Mouse (Mus musculus) T-helper 1 cell (primary cell): ENCODE data around the gene Ss18l2.

Experiments used
- in situ Hi-C: fragments of 300-600 bp; cut with MboI, MseI; formaldehyde crosslinking; loops from one replicate; pipeline ENCODE4 v1.15.1; 2025; ENCODE audit warnings: high pct_unique_total_duplicates

Gene Ss18l2

GRCm38 (mm10) chr9:121697150-121698049, 12.7 kb upstream of the Ss18l2 start:
- in situ Hi-C loops: no loop called here

DNA sequence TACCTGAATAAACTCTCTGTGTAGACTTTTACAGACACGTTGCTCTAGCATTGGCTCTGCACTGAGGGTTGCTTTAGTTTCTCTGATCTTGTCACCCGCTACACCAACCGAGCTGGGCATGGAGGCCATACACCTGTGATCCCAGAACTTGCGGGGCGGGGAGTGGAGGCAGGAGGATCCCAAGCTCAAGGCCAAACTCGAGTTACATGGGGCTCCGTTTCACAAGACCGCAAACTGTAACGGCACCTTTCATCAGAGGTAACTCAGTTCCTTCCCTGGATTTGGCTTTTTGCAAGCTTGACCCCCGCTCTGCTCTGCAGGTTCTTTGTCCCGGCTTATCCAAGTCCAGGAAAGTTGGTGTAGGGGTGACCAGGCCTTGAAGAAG, 5.9 kb upstream of the Ss18l2 start:
- in situ Hi-C loops: no loop called here

GRCm38 (mm10) chr9:121704646-121705625, 5.2 kb upstream of the Ss18l2 start, which contains the start of gene Sec22c:
Gene Sec22c (minus strand): TSS chr9:121705490.
- in situ Hi-C loops: no loop called here

- in situ Hi-C loops: no loop called here
Observed at GRCm38 (mm10) chr9:121706029-121706675, 4.0 kb upstream of the Ss18l2 start.

GRCm38 (mm10) chr9:121707801-121708200, 2.3 kb upstream of the Ss18l2 start:
- in situ Hi-C loops: no loop called here

GRCm38 (mm10) chr9:121708506-121709486, 1.3 kb upstream of the Ss18l2 start:
- in situ Hi-C loops: no loop called here

DNA sequence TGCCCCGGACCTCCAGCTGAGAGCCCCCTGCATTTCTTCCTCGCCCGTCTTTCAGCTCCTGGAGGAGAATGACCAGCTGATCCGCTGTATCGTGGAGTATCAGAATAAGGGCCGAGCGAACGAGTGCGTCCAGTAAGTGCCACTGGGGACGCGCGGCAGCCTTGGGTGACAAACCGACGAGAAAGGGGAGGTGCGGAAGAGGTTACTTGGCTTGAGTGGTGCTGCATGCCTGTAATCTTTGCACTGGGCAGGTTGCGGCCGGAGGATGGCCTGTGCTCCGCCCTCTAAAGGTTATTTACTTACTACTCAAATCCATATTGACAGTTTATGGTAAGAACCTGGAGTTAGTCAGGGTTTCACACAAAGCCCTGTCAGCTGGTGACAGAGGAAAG, 451 bp downstream of the Ss18l2 start:
- in situ Hi-C loops: no loop called here

- in situ Hi-C loops: no loop called here
Observed at GRCm38 (mm10) chr9:121717048-121717447, 6.9 kb downstream of the Ss18l2 start.

DNA sequence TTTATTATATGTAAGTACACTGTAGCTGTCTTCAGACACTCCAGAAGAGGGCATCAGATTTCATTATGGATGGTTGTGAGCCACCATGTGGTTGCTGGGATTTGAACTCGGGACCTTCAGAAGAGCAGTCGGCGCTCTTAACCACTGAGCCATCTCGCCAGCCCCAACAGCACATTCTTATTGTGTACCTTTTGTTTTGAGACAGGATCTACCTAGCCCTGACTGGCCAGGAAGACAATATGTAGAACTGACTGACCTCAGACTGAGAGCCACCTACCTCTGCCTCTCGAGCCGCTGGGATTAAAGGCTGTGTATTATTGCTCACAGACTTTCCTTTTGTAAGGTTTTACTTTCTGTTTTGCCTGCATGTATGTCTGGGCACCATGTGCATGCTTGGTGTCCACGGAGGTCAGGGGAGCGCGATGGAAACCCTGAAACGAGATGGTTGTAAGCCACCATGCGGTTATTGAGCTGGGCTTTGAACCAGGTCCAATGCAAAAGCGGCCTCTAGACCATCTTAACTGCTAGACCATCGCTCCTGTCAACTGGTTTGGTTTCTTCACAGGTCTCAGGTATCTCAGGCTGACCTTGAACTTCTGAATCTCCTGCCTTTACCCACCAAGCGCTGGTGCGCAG, 8.1 kb downstream of the Ss18l2 start:
- in situ Hi-C loops: no loop called here

DNA sequence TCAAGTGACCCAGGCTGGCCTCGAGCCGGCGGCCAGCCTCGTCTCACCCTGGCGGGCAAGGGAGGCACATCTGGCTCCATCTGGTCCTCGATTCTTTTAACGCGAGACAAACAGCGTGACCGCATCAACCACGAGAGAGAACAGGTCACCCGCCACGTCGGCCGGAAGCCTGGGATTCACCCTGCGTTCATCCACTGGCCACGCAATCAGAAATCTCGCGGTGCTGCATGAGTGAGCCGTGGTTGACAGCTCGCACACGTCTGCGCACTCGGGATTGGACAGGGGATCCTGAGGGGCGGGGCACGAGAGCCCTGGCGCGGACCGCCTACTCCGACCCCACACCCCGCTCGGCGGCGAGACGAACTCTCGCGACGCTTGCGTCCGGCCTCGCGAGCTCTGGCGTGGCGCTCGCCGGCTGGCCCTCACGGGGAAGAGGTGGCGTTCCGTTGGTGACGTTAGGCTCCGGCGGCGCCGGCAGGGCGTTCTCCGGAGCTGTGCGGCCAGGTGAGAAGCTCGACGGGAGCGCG, 8.7 kb downstream of the Ss18l2 start, which contains the start of gene Nktr:
Gene Nktr (plus strand): TSS at position 378 of the 527 bp plus-strand sequence.
- in situ Hi-C loops: no loop called here

- in situ Hi-C loops: no loop called here
Observed at GRCm38 (mm10) chr9:121719347-121720331, 9.5 kb downstream of the Ss18l2 start.

DNA sequence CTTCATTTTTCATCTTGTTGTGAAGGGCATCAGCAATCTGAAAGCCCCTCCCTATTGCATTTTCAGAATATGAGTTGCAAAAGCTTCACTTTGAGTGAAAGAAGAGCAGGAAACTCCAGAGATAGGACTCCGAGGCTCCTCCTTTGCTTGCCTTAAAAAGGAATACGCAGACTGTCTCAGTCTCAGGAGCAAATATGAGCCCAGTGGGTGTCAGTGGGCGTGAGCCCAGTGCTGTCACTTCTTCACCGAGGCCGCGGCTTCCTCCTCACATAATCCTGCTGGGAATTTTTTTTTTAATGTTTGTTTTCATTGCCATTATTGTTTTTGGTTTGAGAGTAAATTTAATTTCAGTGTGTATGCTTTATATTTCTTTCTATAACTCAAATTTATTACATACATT, 30.4 kb downstream of the Ss18l2 start:
- in situ Hi-C loops: loop anchor here (25.0 kb wide), 1 partner anchor 1272 kb away; the partner anchor contains the start of gene Tmem42

DNA sequence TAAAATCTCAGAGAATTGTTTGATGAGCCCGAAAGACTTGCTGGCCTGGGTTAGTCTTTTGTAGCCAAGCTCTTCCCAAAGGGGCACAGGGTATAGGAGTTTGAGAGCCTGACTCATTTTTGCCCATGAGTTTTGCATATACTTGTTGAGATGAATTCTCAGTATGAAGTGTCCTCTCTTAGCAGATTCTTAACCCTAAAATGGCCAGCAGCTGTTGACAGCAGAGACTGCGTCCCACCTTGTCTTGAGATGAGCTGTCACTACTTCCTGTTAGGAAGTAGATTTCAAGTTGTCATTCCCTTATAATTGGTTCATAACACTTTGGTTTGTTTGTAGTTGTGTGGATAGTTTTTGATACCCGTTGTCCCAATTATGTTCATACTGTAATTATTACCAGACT, 31.0 kb downstream of the Ss18l2 start:
- in situ Hi-C loops: loop anchor here (25.0 kb wide), 1 partner anchor 1271 kb away; the partner anchor contains the start of gene Tmem42

DNA sequence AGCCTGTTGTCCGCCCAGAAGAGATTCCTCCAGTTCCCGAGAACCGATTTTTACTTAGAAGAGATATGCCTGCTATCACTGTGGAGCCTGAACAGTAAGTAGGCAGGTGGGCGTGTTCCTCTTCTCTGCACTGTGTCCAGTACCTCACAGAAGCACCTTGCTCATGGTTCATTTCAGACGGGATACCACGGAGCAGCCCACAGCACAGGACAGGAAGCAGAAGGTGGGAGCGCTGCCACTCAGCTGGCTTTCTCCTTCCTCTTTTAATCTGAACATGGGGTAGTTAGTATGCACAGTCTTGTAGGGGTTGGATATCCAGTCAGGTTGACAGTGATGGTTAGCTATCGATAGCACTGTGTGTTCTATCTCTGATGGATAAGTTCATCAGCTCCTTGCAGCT, 33.9 kb downstream of the Ss18l2 start:
- in situ Hi-C loops: loop anchor here (25.0 kb wide), 1 partner anchor 1268 kb away; the partner anchor contains the start of gene Tmem42

DNA sequence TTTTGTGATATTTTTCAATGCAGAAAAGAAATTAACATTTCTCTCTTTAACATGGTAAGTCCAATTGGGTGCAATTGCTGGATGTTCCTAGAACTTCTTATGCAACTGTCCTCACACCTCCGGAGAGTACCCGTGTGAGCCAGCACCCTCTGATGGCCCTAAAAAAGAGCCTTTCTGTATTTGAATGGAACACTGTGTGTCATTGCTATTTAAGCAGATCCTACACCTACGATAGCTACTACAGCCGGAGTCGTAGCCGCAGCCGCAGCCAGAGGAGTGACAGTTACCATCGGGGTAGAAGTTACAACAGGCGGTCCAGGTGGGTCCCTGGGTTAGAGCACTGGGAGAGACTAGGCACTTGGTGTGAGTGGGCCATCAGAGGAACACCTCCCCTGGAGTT, 42.6 kb downstream of the Ss18l2 start:
- in situ Hi-C loops: no loop called here

GRCm38 (mm10) chr9:121754624-121755023, 44.5 kb downstream of the Ss18l2 start:
- in situ Hi-C loops: no loop called here

- in situ Hi-C loops: no loop called here
Observed at GRCm38 (mm10) chr9:121756785-121757184, 46.7 kb downstream of the Ss18l2 start.

GRCm38 (mm10) chr9:121757432-121757831, 47.3 kb downstream of the Ss18l2 start:
- in situ Hi-C loops: no loop called here
